Mouse (Mus musculus) retina, postnatal 7 days (tissue): Measurements from ENCODE around the gene Mrpl52.

ENCODE experiments used
- DNase-seq: peaks from one replicate; pipeline ENCODE4 v3.0.0-alpha.2; 2012; ENCODE audit warnings: low read depth, low spot score

Mrpl52 gene

GRCm38 (mm10) chr14:54471467-54471866, 44.8 kb downstream of the Mrpl52 start:
- DNase-seq = no peak

GRCm38 (mm10) chr14:54472671-54473070, 46.0 kb downstream of the Mrpl52 start:
- no peak for DNase-seq

GRCm38 (mm10) chr14:54474744-54475143, 48.0 kb downstream of the Mrpl52 start:
- no peak for DNase-seq

GRCm38 (mm10) chr14:54475941-54476844, 49.5 kb downstream of the Mrpl52 start, which contains the start of gene Rem2:
TSS of gene Rem2 (plus strand) at chr14:54476100.
- peak; percentile 71 for DNase-seq

- DNase-seq = no peak
Observed at GRCm38 (mm10) chr14:54477172-54477909, 50.6 kb downstream of the Mrpl52 start.
